Mouse (Mus musculus) T-helper 2 cell (primary cell): ENCODE measurements around the gene Slc9b2.

Source experiments
- in situ Hi-C: fragments of 300-600 bp; cut with MboI, MseI; formaldehyde crosslinking; loops from one replicate; pipeline ENCODE4 v1.15.1; 2025; ENCODE audit warnings: high pct_unique_total_duplicates

Slc9b2 gene

DNA sequence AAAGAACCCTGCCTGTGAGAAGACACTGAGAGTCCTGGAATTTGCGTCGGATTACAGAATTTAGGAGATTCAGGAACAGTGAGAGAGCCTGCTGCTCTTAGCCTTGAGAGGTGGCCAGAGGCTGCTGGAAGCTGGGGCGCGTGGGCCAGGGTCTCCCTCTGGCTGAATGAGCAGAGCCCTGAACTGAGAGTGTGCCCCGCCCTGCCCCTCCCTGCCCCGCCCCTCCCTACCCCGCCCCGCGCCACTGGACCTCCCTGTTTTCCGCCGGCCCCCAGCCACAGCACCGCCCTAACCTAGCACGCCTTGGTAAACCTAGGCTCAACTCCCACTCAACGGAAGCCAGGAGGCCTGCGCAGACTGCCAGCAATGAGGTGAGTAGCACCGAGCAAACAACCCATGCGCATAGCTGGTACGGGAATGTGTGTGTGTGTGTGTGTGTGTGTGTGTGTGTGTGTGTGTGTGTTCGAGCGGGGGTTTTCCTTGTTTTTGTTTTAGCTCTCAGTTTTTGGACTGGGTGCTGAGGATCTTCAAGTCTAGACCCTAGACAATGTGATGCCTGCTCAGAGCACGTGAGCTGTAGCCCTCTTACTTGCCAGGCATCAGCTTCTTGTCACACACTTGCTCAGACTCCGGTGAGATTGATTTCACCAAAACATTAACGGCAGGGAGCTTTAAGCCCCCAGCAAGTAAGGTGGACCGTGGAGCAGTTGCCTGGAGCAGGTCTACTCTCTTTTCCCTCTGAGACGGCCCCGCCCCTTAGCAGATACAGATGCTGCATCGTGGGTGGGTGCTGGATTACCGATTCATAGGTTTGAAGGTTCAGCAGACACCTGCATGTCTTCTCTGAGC lies at the start of gene Slc9b2:
Slc9b2 (plus strand) TSS at position 290 of the 849 bp plus-strand sequence.
- in situ Hi-C loops, result no loop called here

DNA sequence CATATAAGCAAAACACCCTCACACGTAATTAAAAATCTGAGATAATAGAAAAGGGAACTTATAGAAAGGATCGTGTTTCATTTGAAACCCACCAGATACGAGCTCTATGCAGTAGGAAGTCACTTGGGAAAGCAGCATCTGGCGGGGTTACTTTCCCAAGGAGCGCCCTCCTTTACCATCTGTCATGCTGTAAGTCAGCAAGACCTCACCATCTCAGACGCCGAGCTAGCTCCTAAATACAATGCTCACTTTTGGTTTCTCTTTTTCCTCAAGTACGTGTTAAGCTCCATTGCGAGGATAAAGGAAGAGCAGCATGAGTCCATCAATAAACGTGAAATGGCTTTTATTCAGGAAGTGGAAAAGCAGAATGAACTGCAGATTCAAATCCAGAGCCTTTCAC lies 48.6 kb upstream of the Slc9b2 start:
- in situ Hi-C loops, result no loop called here

DNA sequence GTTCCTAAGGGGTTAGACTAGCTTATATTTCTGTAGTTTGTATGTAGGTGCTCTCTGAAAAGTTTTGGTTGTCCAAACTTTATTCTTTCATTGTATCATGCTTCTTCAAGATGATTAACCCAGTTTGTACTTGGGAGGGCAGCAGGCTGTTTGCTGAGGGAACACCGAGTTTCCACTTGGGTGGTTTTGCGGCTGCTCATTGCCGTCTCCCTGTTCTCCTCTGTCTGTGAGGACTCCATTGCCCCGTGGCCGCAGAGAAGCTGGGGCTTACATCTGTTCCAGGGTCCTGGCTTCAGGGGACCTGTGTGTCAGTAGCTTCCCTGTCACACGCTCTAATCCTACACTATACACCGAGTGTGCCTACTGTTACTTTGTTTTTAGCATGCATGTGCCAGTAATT lies 47.3 kb upstream of the Slc9b2 start:
- in situ Hi-C loops, result no loop called here

DNA sequence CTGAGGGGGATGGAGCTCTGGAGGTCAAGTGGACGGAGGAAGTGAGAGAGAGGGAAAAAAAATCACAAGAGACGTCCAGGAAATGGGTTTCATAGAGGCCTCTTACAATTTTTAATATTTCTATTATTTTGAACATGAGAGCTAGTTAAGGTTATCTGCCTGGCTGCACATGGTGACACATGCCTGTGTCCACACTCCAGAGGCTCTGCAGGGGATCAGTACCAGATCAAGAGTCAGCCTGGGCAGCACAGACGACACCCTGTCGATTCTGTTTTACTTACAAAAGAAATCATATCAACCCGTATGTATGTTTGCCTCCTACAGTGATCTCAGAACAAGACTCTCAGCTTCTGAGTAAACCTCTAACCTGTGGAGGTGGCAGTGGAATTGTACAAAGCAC lies 38.9 kb upstream of the Slc9b2 start:
- in situ Hi-C loops, result no loop called here

DNA sequence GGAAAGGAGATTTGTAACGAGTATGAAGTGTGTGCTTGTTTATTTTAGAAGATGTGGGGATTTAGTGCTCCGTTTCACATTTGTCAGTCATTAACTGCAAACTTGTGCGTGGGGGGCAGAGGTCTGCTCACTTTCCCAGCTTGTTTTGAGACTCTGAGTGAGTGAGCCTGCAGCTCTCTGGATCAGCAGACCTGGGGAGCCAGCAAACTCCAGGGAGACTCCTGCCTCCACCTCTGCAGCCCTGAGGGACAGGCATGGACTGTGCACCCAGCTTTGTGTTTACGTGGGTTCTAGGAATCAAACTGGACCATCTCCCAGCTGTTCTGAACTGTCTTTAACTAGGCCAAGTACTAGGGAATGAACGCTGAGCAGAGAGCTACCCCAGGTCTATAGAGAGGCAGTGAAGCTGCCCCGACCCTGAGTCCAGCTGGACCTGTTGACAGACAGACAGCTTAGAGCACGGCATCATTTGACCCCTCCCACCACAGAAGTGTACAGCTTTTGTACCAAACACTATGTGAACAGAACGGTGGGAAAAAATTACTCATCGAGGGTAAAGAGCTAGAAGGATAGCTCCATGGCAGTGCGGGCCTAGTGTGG lies 38.0 kb upstream of the Slc9b2 start:
- in situ Hi-C loops, result no loop called here

DNA sequence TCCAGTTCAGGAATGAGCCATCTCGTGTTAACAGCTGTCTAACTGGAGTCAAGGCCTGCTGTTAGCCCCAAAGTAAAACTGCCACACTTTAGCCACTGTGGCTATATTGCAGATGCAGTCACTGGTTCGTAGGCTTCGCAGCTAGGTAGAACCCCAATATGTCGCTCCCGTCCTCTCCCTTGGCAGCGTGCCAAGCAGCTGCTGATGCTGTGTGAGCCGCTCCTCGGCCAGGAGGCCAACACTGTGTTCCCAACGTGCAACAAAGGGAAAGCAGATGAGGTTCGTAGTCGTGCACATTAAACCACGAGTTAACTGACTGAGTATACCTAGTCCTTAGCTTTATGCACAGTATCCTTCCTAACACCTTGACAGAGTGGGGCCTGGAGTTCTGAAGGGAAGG lies 34.9 kb upstream of the Slc9b2 start:
- in situ Hi-C loops, result no loop called here

DNA sequence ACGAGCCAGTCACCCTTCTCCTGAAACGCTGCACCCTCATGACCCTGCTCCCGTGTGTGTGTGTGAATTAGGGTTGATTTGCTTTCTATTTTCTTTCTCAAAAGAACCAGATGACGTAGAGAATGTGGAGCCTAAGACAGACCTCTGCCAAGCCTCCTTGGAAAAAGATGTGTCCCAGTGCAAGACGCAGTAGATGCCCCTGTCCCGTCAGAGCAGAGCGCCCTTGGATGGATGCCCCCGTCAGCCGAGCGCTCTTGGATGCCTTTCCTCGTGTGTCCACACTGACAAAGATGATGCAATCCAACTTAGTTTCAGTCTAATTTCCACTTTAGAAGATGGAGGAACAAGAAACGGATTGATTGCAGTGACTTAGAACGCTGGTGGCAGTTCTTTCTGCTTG lies 34.5 kb upstream of the Slc9b2 start:
- in situ Hi-C loops, result no loop called here

DNA sequence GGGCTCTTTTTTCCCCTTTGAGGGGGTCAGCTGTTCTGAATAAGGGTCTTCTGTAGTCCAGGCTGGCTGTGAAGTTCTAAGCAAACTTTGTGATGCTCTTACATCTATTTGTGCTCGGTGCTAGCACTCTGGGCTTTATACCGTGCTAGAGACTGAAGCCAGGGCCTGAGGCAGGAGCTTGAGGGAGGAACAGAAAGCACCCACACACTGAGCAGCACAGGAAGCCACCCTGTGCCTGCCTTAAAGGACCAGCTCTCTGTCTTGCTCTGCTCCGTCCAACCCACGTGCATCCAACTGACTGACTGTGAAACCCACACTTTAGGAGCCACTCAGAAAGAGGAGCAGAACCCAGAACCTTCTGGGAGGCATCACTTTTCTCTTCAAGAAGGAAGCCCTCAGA lies 27.3 kb upstream of the Slc9b2 start:
- in situ Hi-C loops, result loop anchor here (10.0 kb wide), 1 partner anchor 445 kb away; no protein-coding TSS in a partner anchor

DNA sequence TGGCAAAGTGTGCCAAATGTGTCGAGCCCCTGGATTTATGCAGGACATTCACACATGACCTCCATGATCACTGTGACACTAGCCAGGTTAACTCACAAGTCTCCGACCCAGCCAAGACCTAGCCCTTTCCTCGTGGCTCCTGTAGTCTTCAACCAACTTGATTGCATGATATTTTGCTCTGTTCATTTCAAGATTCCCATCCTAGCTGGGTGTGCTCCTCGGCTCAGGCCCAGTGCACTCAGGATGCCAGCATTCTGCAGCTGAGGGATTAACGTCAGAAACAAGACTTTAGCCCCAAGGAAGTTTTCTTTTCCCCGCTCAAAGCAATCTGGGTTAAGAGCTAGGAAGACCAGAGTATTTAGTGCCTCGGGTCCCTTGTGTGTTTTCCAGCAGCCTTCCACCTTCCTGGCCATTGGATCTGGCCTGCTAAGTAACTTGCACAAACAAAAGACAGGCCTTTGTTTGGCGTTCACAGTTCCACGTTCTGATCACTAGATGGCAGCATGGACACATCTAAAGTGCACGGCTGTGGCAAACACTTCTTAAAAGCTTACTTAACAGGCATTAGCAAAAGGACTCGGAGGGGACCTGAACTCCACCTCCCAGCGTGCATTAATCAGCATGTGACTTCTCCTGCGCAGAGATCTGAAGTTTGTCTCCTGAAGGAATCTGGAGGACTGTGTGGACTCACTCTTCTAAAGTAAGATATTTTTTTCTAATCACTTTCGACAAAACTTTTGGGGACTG lies 26.7 kb upstream of the Slc9b2 start, which contains the start of gene Bdh2:
Bdh2 (plus strand) TSS at position 553 of the 747 bp plus-strand sequence.
- in situ Hi-C loops, result loop anchor here (10.0 kb wide), 1 partner anchor 444 kb away; no protein-coding TSS in a partner anchor

DNA sequence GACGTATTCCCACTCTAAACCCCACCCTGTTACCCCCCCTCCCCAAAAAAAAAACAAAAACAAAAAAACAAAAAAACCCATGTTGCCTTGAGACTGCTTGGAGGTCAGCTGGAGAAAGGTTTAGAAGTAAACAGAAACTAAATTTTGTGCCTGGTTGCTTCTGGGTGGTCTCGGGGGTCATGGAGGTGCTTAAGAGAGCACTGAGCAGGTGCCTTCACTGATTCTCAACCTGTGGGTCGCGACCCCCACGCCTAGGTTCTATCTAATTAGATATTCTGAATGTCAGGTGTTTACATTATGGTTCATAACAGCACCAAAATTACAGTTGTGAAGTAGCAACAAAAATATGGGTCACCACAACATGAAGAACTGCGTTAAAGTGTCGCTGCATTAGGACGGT lies 25.8 kb upstream of the Slc9b2 start:
- in situ Hi-C loops, result loop anchor here (10.0 kb wide), 1 partner anchor 443 kb away; no protein-coding TSS in a partner anchor

DNA sequence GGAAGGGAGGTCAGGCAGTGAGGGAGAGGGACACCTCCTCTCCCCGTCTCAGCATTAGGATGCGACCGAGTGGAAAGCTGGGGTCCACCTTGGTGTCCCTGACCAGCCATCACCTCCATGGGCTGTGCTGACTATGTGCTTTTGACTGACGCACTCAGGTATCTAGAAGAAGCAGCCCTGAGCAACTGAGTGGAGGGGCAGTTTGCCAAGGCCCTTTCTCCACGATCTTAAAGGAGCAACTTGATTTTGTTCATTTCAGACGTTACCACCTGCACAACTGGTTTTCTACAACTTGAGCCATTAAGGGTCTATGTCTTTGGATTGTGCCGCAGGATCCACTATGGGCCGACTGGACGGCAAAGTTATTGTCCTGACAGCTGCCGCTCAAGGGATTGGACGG lies 22.2 kb upstream of the Slc9b2 start:
- in situ Hi-C loops, result loop anchor here (10.0 kb wide), 1 partner anchor 440 kb away; no protein-coding TSS in a partner anchor

DNA sequence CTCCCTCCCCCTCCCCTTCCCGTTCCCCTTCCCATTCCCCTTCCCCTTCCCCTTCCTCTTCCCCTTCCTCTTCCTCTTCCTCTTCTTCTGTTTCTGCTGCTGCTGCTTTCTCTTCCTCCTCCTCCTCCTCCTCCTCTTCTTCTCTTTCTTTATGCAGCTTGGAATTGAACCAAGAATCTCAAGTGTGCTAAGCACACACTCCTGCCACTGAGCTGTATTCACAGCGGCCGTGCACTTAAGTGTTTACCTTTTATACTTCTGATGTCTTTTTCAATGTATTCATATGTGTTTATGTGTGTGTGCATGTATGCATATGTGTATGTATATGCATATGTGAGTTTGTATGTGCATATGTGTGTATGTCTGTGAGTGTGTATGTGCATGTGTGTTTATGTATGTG lies 21.7 kb upstream of the Slc9b2 start:
- in situ Hi-C loops, result loop anchor here (10.0 kb wide), 1 partner anchor 439 kb away; no protein-coding TSS in a partner anchor

DNA sequence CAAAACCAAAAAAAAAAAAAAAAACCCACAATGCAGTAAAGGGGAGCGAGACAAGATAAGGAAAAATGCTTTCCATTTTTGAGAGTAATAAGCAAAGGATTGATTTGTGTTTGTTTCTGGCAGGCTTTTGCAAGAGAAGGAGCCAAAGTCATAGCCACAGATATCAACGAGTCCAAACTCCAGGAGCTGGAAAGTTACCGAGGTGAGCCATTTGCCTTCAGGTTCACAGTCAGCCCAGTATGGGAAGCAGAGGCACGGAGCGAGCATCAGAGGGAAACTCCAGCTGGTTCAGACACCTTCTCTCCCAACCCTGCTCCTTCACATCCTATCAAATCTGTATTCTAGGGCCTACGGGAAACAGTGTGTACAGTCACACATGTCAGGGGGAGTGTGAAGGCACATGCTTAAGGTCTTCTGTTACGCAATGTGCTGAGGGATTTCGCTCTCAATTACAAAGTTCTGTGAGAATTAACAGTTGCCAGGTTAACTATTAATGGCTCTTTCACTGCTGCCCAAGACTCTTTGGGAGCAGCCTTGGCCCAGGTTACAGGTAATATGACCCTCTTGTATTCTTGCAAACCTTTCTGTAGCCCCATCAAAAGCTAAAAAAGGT lies 19.3 kb upstream of the Slc9b2 start:
- in situ Hi-C loops, result loop anchor here (10.0 kb wide), 1 partner anchor 437 kb away; no protein-coding TSS in a partner anchor

DNA sequence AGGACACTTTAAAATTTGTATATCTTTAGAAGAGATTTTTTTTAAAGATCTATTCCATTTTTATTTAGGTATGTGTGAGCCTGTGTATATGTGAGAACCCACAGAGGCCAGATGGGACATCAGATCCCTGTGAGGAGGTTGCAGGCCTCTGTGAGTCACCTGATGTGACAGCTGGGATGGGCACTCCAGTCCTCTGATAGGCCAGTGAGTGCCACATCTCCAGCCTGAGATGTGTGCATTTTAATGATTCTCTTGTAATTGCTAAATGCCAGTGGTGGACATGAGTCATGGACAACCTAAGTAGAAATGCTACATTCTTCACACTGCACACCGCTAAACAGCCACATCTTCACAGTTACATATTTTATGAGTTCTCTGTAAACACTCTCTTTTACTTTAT lies 18.4 kb upstream of the Slc9b2 start:
- in situ Hi-C loops, result loop anchor here (10.0 kb wide), 1 partner anchor 436 kb away; no protein-coding TSS in a partner anchor

DNA sequence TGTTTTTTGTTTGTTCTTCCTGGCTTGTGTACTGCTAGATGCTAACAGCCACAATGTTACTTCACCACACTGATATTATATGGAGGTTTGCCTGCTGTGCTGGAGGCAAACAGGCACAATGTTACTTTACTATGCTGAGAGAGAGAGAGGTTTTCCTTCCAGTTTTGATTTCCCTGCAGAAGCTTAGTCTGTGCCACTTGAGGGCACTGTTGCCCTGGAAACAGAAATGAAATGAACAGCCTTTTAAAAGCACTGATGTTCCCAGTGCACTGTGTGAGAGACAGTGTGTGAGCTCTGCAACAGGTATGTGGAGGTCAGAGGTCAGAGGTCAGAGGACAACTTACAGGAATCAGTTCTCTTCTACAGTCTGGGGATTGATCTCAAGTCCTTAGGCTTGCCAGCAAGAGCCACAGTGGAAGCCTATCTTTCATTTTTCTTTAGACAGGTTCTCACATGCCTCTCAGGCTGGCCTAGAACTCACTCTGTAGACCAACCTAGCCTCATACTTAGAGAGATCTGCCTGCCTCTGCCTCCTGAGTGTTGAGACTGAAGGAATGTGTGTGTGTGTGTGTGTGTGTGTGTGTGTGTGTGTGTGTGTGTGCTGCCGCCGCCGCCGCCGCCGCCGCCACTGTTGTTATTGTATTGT lies 17.1 kb upstream of the Slc9b2 start:
- in situ Hi-C loops, result loop anchor here (5.0 kb wide), 1 partner anchor 37 kb away; no protein-coding TSS in a partner anchor

DNA sequence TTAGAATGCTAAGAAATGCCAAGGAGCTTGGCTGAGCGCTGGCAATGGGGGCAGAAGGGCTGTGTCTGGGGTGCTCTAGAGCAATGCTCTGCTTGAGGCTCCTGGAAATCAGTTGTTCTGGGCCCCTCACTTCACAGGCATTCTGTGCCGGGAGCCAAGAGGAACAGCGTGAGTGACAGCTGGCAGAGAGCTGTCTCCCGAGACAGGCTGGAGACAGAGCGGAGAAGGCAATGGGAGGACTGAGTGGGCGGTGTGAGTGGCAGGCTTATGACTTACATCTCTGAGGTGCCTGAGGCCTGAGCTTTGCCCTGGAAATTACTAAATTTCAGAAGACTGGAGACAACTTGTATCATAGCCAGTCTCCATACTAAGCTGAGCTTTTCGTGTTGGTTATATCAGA lies 13.8 kb upstream of the Slc9b2 start:
- in situ Hi-C loops, result loop anchor here (5.0 kb wide), 1 partner anchor 34 kb away; no protein-coding TSS in a partner anchor

DNA sequence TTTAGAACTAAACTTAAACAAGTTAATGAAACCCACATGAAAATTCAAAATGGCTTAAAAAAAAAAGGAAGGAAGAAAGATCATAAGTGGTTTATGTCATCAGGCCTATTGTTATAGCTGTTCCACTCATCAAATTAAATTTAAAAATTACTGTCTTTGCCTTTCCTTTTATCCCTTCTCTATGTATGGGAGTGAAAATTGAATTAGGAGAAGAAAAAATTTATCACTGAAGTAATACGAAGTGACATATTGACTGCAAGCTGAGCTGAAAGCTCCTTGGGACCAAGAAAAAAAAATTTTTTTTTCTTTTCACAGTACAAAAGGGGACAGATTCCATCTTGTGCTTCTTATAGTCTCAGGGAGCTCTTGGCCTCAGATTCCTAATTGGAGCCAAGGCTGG lies 11.9 kb upstream of the Slc9b2 start:
- in situ Hi-C loops, result no loop called here

DNA sequence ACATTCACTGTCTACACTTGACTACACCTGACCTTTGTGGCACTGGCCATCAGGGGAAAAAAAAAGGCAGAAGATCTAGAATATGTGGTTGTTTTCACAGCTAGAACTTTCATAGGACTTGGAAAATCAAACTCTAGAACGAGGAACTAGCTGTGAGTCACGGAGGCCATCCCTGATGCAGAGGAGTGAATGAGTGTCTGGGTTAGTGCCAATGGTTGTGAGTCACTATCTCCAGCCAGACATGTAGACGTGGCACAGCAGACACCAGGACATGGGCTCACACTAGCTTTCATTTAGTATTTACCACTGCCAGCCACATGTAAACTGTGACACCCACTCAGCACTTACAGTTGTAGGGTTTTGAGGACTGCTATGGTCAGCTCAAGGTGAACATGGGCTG lies 8.9 kb upstream of the Slc9b2 start:
- in situ Hi-C loops, result no loop called here

DNA sequence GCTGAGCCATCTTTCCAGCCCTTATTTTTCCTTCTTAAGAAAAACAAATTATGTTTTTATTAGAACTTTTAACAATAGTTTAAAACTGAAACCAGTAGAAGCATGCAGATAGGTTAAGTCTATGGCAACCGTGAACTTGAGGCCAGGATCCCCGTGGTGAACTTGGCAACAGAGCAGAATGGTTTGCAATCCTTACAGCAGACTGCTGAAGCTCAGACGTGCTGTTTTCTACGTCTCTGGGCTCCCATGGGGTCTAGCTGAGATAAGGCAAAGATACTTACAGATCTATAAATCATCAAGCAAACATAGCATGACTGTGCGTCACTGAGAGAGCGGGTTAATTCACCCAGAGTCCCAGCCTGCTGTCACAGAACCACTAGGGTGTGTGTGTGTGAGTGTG lies 7.4 kb upstream of the Slc9b2 start:
- in situ Hi-C loops, result no loop called here

DNA sequence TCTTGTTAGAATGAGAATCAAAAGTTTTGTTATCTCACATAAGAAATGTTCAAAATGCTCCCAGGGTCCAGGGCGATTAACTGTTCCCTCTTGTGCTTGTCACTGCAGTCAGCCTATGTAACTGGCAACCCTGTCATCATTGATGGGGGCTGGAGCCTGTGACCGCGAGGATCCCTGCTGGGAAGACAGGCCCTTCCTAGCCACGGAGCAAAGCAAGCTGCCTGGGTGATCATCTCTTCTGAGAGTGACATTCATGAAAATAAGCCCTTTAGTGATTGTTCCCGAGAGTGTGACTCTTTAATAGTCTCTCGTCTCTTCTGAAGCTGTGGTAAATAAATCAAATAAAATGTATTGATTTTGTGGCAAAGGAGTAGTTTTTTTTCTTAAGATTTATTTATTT lies 3.4 kb upstream of the Slc9b2 start:
- in situ Hi-C loops, result no loop called here

DNA sequence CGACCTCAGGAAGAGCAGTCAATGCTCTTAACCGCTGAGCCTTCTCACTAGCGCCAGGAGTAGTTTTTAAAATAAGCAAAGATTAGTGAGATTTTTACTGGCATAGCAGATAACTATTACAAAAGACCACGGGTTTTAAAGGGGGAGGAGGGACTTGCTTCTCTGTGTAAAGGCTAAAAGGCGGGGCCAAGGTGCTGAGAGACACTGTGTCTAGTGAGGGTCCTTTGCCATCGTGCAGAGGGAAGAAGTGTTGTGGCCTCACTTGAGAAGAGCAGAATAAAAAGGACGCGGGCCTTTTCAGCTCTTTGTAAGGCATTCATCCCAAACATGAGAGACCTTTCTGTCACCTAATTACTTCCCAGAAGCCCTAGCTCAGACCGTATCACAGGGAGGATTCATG lies 2.9 kb upstream of the Slc9b2 start:
- in situ Hi-C loops, result no loop called here
